Mouse (Mus musculus) liver, embryonic 14.5 days (tissue): ENCODE data around the gene Cdc34.

Source experiments
- CTCF ChIP-seq: IDR thresholded peaks from 2 replicates; pipeline ENCODE4 v1.5.1; 2016; ENCODE audit warnings: antibody characterized with exemption, low read depth, control low read depth
- EP300 ChIP-seq: IDR thresholded peaks from 2 replicates; pipeline ENCODE4 v1.6.1; 2016; ENCODE audit warnings: antibody characterized with exemption, low read depth

DNA sequence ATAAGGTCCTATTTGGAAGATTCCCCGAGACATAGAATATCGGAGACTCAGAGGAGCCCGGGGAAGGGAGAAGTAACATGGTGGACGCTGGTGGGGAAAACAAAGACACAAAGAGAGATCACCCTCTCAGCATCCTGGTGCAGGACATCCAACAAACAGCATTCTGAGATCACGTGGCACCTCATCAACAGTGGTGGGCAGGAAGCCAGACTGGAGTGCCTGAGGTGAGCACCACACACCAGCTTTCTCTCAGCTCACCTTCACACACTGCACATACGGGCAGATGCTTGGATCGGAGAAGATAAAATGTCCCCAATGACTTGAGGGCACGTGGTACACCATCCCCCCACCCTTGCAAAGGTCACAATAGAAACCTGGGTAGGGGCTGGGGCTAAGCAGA lies 45.7 kb upstream of the Cdc34 start:
- TF ChIP-seq EP300 (no peak), CTCF (no peak)
